Mouse (Mus musculus) NIH3T3 (cell line): ENCODE measurements around the gene Rab3a.
A peak's percentile ranks its signal among the peaks of the same experiment; 100 is the strongest.

Experiments used
- DNase-seq: peaks from one replicate; pipeline ENCODE4 v3.0.0-alpha.2; 2012; ENCODE audit warnings: low read depth

The Rab3a gene

DNA sequence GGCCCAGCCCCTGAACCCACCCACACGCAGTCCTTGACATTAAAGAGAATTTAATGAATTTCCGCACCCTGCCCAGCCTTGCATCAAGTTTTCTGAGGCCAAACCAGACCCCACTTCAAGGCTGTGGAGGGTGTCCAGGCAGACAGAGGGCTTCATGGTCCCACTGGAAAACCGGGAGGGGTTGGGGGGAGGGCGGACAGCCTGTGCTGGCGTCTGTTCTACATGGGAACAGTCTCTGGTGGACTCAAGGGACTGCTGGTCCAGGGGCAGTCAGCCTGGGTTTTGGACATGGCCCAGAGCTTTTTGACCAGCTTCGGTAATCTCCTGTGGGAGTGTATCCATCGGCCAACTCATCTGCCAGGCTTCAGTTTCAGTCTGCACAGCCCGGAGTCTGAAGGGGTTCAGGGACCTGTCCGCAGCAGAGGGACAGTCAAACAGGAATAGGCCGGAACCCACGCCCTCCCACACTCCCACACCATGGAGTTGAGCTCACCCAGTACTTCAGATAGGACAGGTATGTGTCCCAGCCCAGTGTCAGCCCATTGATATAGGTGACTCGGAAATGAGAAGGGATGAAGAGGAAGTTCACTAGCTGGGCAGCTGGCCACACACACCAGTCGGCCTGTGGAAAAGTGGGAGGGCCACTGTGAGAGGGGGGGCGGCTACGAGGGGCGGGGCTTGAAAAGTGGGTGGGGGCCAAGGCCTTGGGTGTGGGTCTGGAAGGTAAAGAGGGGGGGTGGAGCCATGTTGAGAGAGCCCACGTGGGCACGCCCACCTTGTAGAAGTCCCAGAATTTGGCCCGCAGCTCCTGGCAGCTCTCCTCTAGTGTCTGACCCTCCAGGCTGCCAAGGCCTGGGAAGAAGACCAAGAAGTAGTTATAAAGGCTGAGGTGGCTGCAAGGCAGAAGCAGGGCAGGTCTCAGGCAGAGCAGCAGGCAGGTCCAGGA, 4.4 kb downstream of the Rab3a start:
- peak; percentile 66 for DNase-seq

DNA sequence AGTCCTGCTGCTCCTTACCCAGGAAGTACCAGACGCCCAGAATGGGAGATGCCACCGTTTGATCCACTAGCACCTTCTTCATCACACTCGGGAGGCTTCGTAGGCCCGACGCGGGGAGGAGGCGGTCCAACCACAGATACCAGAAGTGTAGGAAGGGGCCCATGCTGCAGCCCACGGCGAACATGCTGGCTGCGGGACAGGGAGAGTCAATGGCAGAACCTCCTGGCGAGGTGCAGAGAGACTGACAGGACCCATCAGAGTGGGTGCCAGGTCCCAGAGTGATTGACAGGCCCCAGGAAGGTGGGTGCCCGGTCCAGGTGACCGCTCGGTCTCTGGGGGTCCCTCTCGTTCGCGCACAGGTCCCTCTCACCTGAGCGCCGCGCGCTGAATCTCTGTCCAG, 5.9 kb downstream of the Rab3a start:
- peak; percentile 40 for DNase-seq

DNA sequence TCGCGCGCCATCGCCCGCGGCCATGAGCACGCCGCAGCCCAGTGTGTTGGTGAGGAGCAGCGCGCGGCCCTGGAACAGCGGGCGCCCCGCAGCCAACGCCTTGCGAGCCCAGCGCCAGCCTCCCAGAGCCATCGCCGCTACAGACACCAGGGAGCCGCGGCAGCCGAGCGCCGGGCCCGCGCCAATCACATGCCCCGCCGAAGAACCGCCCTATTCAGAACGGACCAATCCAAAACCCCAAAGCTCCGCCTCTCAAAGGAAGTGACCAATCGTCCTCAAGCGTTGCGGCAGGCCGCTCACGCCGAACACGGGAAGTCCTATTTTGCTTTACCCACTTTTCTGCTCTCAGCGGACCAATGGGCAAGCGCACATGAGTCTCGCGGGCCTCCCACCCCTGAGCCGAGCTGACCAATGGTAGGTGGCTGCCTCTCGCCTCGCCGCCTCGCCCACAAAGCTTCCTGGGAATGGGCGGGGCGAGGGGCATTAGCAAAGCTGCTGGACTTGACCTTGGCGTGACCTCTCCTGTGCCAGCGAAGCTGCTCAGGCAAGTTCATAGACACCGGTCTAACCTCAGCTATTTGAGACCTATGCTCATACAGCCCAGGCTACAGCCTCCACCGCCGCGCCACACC, 6.4 kb downstream of the Rab3a start, which contains the start of gene Mpv17l2:
Gene Mpv17l2 (minus strand): TSS at position 172 of the 632 bp plus-strand sequence.
- peak; percentile 98 for DNase-seq

DNA sequence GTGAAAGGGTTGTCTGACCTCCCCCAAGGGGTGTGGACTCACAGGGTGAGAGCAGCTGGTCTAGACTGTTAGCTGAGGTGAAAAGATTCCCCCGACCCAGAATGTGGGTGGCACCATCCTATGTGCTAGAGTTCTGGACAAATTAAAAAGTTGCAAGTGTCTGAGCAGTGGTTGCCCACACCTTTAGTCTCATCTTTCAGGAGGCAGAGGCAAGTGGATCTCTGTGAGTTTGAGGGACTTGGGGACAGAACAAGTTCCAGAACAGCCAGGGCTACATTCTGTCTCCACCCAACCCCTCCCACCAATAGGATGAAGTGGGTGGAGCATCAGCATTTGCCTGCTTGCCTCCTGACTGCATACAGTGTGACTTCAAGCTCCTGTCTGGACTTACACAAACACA, 7.6 kb downstream of the Rab3a start:
- no peak for DNase-seq

DNA sequence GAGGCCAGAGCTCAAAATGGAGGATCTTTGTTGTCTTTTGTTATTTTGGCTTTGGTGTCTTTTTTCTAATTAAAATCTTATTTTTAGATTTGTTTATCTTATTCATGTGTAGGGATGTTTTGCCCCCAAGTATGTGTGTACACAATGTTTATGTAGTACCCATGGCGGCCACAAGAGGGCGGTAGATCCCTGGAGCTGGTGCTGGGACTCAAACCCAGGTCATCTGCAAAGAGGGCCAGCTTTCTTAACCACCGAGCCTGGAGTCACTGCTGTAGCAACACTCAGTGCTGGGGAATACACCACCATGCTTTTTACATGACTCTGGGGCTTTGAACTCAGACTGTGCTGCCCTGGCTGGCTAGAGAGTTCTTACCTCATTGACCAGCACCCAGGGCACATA, 8.9 kb downstream of the Rab3a start:
- DNase-seq = peak; percentile 78

DNA sequence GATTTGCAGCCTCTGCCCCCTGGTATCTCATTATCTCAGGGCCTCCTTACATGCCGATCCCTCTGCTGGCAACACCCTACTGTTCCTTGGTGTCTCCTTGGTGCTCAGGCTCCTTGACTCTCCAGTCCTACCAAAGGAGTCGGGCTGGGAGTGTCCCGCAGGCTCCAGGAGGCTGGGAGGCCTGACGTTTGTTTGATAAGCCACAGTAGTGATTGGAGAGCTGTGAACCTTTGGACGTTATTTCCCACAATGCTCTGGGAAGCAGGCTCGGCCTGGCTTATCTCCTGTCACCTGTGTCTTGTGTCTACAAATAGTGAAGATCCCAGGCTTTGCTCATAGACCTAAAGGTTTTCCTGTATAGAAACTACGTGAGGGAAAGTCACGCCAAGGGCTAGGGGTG, 9.5 kb downstream of the Rab3a start:
- DNase-seq = no peak

DNA sequence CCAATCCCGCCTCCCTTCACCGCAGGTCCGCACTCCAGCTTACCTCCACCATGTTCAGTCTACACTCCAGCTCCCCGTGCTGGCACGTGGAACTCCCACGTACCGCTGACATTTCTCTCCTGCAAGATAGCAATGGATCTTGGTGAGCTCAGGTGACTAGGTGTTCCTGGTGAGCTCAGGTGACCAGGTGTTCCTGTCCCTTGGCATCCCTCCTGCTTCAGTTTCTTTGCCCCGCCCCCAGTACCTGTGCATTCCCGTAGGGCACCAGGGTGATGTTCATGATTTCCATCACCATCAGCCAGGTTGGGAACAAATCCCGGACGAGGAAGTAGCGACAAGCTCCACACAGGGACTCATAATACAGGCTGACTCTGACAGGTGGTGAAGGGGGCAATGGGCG, 10.2 kb downstream of the Rab3a start:
- DNase-seq = no peak

DNA sequence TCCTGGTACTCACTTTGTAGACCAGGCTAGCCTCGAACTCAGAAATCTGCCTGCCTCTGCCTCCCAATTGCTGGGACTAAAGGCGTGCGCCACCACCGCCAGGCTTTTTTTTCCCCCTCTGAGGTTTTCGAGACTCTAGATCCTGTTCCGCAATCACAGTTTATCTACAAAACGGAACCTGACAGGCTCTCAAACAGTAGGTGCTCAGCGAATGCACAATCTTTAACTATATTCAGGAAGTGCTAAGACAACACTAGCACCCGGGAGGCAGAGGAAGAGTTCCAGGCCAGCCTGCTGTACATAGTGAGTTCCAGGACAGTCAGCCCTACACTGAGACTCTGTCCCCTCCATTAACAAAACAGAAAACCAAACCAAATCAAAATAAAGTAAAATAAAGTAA, 10.8 kb downstream of the Rab3a start:
- DNase-seq = no peak

DNA sequence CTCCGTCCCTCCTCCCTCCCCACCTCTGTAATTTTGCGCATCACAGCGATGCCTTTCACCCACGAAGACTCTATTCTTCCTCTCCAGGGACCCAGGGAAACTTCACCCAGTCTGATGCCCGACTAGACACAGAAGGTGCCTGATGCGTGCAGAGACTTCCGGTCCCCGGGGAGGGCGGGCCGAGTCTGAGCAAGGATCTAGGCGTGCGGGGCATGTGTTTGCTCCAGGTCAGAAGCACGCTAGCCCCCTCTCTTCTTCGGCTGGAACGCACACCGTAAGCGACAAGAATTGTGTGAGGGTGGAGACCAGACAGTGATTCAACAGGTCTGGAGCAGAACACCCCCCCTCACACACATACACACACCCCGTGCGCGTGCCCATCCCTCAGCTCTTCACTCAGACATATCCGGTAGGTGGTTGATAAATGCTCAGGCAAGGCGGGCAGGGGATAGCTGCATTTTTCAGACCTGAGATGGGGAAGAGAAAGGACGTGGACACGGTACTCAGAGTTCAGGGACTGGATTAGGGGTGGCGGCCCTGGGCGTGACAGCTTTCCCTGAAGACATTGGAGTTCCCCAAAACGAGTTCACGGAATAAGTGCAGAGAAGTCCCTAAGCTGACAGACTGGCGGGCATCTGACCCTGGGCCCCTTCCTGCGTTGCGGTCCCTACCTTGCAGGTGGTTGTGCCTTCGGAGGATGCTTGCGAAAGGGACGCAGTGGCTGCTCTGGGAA, 11.5 kb downstream of the Rab3a start:
- peak; percentile 55 for DNase-seq

DNA sequence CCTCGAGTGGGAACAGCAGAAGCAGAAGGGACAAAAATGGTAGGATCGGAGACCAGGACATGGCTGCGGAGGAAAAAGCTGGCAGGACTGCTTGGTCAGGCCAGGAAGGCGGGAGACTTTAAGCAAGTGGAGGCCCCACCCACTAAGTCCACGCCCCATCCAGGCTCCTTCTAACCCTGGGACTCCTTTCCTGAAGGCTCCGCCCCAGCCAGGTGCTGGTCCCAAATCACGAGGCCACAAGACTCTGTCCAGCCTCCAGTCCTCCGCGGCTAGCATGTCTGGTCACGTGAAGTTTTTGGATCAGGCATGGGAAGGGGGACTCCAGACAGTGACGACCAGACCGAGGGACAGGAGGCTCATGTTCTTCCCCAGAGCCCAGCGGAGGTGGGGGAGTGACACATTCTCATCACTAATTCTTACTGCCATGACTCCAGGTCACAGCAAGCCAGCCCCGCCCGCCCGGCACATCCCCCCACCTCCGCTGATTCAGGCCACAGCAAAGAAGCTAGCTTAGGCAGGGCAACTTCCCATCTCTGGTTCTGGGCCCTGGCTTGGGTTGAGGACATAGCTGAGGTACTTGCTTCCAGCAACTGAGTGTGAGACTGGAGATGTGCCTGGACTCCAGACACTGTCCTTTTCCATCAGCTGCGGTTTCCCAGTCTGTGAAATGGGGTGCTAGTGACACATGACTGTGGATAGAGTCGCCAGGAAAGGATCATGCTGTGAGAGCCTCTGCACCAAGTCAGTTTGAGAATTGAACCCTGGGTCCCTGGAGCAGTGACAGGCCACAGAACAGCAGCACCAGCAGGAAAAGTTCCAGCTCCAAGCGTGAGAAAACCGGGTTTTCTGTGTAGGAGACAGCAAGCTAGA, 12.3 kb downstream of the Rab3a start:
- peak; percentile 88 for DNase-seq

DNA sequence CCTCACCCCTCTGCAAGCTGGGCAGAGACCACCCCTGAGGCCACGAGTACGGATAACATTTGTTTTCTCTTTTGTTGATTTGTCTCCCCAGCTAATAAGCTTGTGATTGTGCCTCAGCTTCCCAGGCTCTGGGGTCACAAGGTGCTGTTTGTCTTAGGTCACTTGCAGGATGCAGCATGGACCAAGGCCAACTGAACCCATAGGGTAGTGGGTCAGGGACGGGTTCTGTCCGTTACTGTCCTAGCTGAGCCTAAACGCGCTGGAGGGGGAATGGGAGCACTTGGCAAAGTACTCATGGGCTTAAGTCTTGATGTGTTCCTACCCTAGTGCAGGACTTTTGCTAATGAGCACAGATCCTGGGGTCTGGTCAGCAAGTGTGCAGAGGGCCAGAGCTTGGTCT, 13.0 kb downstream of the Rab3a start:
- no peak for DNase-seq

DNA sequence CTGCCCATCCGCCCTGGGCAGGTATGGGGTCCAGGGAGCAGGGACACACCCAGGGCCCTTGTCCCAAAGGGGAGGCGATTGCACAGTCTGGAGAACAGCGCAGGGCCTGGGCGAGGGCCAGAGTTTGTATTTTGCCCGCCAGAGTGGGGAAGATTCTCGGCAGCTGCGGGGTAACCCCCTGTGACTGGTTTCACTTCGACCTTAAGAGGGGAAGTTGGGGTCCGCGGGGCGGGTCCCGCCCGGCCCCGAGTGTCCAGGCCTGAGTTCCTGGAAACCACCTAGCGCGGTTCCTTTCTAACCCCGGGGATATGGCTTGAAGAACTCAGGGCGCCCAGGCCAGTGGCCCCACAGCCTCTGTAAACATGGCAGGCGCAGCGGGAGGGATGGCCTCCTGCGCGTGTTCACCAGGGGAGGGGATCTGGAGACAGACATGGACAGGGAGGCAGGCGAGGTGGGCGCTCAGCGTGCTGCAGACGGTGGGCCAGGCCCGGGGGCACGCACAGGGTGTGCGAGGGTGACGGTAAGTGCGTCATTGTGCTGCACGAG, 13.8 kb downstream of the Rab3a start:
- DNase-seq = no peak

DNA sequence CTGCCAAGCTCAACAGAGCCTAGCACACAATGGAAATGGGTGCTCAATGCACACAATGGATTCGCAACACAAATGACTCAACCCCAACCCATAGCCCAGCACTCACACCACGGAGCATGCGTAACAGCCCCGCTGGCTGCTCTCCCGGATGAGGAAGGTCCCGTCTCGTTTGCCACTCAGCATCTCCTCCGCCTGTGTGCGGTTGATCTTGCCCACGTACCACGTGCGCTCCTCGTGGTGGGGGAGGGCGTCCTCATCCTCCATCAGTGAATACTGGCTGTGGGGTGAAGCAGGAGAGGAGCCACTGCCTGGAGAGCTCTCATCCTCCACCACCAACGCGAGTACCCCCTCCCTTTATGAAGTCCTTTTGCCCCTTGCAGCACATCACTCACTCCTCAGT, 14.5 kb downstream of the Rab3a start:
- DNase-seq = no peak

DNA sequence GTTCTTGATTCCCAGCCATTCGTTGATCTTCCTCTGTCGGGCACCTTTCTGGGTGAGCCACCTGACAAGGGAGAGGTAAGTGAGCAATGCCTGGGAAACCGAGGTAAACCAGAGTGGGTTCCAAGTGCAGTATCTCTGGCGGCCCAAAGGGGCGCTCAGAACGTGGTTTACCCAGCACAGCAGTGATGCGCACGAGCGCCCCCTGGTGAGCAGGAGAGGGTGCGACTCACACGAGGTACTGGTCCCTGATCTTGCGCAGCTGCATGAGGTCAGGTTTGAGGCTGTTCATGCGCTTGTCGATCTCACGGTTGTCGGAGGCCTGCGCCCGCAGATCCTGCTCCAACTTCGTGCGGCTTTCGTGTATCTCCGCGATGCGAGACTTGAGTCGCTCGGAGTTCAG, 14.9 kb downstream of the Rab3a start:
- peak; percentile 98 for DNase-seq

DNA sequence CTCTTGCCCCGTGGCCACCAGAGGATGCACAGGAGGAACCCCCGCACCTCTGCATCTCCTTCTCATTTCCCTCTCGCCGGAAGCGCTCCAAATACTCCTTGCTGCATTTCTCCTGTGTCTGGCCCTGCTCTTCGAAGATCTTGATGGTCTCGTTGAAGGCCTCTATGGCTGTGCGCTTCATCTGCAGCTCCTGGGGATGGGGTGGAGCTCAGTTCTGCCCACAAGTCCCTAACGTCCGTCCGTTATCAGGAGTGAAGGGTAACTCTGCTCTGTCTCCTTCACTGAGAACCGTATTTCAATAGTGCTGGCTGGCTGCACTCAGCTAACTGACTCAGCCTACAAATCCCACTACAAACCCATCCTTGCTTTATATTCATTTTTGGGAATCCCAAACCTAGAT, 15.4 kb downstream of the Rab3a start:
- no peak for DNase-seq

DNA sequence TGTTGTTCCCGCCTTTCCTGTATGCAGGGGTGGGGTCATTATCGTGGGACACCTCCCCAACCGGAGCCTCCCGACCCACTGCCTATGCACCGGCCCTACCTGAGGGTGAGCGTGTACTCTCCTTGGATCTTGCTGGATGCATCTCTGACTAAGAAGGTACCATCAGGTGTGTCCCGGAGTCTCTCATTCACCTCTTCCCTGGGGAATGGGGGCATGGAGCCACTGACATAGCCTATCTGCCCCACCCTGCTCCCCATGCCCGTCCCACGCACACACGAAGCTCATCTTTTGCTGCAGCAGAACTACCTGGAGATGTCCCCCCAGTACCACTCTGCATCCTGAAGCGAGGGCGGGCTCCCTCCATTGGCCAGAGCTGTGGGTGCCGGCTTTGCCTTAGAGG, 16.3 kb downstream of the Rab3a start:
- DNase-seq = no peak

DNA sequence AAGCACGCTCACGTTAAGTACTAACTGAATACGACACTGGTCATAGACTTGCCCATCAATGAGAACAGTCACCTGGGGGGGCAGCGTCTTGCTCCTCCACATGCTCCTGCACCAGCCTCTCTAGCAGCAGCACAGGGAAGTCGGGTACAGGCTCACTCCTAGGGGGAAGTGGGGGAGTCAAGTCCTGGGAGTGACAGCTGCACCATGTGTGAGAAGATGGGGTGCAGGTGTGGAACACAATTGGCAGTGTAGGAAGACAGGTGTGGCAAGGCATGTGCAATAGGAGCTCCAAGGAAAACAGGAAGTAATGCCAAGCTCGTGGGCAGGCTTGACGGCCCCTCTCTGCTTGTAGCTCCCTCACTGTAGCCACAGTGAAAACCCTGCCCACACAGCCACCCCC, 16.7 kb downstream of the Rab3a start:
- no peak for DNase-seq

DNA sequence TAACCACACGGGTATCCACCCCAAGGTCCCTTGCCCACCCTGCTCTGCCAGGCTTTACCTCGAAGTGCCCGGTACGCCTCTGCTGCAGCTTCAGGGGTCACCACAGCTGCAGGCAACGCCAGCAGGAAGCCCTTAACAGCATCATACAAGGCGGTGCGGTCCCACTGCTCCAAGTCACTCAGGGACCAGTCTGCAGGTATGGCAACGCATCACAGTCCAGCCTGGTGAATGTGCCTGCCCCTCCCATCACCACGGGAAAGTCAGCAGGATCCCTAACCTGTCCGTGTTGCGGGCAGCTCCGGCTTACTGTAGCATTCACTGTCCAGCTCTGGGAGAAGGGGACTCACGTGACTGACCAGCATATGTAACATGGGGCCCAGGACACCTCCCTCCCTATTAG, 17.6 kb downstream of the Rab3a start:
- no peak for DNase-seq

DNA sequence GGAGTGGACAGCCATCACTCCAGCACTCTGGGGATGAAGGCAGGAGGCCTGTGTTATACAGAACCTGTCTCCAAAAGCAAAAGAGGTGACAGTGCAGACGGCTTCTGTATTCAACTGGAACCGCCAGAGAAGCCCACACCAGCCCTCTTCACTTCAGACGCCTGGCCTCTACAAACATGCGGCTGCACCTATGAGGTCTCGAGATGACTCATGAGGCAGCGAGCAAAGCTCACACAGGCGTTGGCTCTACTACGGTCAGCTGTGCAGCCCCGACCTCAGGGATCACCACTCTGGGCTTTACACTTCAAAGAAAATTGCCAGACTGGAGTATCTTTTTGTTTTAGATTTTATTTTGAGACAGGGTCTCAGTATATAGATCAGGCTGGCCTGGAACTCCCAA, 18.4 kb downstream of the Rab3a start:
- DNase-seq = peak; percentile 78

DNA sequence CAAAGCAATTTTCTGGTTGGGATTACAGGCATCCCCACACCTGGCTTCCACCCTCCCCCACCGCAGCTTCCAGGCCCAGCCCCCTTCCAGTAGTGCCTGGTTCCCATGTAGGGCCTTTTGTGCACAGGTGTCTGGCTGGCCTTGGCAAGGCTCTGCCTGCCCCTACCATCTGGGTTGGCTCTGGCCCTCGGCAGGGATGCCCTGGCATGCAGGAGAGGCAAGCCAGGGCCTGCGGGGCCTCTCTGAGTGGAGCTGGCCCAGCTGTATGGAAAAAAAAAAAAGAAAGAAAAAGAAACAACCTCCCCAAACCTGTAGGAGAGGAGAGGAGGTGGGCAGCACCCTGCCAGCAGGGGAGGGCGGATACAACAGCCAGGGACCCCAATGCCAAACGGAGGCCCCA, 18.9 kb downstream of the Rab3a start:
- peak; percentile 39 for DNase-seq

DNA sequence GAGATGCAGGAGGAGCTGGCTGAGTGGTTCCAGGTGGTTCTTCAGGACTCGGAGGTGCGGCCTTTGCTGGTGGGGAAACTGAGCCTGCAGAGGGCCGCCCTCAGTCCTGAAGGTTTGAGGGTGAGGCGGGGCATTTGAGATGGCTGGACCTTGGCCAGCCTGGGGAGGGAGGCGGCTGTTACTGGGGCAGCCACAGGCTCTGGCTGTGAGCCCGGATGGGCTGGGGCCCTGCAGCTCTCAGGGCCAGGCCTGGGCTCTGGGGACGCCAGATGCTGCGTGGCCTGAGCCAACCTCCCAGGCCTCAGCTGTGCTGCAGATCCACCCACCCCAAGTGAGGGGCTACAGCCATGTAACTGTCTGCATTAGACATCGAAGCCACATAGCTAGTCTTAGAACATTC, 19.4 kb downstream of the Rab3a start:
- peak; percentile 95 for DNase-seq

DNA sequence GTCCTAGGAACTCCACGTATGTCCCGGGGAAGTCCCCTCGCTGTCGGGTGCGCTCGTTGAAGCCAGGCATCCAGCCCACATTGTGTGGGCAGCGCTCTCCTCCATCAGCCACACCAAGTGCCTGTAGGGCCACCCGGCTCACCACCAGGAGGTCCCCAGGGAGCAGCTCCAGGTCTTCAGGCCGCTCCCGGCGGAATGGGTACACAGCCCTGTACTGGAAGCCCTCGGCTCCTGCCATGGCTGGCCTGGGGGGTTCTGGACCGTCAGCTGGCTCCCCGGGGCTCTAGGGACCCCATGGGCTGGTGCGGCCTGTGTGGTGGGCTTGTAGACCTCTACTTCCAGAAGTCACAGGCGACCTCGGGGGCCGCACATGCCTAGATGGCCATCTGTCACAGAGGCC, 20.3 kb downstream of the Rab3a start:
- no peak for DNase-seq
